Mouse (Mus musculus): ENCODE data around the gene Akr1b3. TPM values are rescaled to one million over a fixed set of nuclear protein-coding genes. Genes with fewer than 3 reads are reported as not detected.
"Not testable (repeated sequence)": the region's sequence is repeated elsewhere in the genome, so short reads cannot be mapped to it uniquely, and the experiment has no call there.

Akr1b3 gene
- total RNA-seq (2021), result 100 to 1,000 TPM; 324 to 405 TPM
- long read RNA-seq, experiment 1, full-length matches to known transcripts, result 219 of 239 reads
- long read RNA-seq, experiment 1, partial matches to known transcripts, result 12 of 239 reads
- long read RNA-seq, experiment 1, other reads (novel, unspliced or antisense), result 8 of 239 reads
- long read RNA-seq, experiment 2, full-length matches to known transcripts, result 75 of 83 reads
- long read RNA-seq, experiment 2, partial matches to known transcripts, result 6 of 83 reads
- long read RNA-seq, experiment 2, other reads (novel, unspliced or antisense), result 2 of 83 reads

- DNase-seq, result peak; percentile 92 to 93
These were observed at the start of gene Akr1b3 for GRCm38 (mm10) chr6:34316854-34317771. Akr1b3 (minus strand) TSS chr6:34317478.

DNA sequence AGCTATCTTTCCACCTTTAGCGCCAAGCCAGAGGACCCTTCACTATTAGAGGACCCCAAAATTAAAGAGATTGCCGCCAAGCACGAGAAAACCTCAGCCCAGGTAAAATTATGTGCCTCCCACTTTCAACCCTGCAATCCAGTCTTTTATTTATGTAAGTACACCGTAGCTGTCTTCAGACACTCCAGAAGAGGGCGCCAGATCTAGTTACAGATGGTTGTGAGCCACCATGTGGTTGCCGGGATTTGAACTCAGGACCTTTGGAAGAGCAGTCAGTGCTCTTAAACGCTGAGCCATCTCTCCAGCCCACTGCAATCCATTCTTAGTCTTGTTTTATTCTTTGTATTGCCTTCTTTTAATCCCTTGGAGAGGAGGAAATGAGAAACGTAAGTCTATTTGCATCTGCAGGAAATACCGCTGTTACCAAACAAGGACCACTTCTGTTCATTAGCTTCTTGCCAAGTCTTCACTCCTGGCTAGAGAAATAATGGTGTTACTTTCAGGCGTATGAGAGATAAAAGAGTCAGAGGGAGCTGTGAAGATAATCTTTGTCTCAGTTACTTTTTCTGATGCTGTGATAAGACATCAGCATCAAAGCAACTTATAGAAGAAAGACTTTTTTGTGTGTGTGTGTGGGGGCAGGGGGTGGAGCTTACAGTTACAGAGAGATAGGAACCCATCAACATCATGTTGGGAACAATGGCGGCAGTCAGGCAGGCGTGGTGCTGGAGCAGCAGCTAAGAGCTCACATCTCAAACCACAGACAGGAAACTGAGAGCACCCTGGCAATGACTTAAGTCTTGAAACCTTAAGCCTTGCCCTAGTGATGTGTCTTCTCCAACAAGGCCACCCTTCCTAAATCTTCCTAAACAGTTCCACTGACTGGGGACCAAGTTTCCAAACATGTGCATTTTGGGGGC lies 47.2 kb upstream of the Akr1b3 start:
- no peak for DNase-seq

DNA sequence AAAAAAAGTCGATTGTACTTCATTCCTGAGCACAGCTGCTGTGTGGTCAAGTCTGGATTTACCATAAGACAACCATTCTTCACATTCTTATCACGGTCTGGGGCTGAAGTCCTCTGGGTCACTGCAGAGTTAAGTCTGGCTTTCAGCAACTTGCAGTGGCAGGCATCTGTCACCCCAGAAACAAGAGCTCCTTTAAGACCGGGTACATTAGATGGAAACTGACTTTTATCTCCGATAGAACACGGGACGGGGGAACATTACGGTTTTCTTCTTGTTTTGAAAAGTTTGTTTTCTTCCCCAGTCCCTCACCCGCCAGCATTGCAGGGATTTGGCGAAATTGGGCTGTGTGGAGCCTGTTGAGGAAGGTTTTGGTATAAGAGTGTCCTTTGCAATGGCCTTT lies 38.6 kb upstream of the Akr1b3 start:
- DNase-seq, result no peak

- no peak for DNase-seq
These were observed 38.1 kb upstream of the Akr1b3 start for GRCm38 (mm10) chr6:34355349-34355747.

- DNase-seq, result no peak
These were observed 37.4 kb upstream of the Akr1b3 start for GRCm38 (mm10) chr6:34354354-34355348.

DNA sequence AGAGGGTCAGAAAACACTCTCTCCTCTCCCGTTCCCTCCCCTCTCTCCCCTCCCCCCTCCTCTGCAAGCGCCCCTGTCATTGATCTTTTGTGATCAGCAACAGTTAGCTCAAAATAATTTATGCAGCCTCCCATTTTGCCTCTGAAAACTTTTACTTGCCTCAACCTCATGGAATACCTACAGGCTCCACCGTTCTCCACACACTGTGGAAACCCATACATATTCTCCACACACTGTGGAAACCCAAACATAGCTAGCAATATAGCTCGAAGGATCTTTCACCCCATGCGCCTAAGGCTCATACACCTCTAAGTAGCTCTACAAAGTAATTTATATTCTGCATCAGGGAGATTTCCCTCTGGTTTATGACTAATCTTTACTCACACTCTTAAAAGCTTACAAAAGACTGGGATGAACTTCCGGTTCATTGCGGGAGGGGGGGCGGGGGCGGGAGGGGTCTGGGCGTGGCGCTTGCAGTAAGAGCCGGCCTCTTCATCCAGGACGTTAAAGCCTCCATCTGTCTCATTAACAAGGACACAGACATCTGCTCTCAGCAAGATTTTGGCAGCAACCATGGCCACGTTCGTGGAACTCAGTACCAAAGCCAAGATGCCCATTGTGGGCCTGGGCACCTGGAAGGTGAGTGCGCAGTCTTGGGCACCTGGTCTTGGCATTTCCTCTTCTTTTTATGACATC lies 36.5 kb upstream of the Akr1b3 start, which contains the start of gene Akr1b8:
Gene Akr1b8 (plus strand): TSS at position 462 of the 696 bp plus-strand sequence.
- peak; percentile 43 to 50 for DNase-seq

- no peak for DNase-seq
These were observed 35.1 kb upstream of the Akr1b3 start for GRCm38 (mm10) chr6:34352401-34352800.

DNA sequence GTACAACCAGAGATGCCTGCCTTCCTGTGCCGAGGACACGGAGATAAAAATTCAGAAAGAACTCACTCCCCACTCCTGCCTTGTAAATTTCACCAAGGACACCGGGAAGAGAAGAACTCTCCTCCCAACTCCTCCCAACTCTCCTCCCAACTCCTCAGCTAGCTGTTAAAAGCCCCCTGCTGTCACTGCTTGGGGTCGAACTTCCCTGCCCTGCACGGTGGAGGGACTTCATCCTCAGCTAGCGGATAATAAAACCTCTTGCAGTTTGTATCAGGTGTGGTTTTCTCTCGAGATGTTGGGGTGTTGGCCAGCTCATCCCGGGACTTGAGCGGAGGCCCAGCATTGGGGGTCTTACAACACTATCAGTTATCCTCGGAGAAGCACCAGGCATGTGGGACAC lies 34.2 kb upstream of the Akr1b3 start:
- not testable (repeated sequence) for DNase-seq

- DNase-seq, result no peak
These were observed 32.9 kb upstream of the Akr1b3 start for GRCm38 (mm10) chr6:34350037-34350699.

GRCm38 (mm10) chr6:34346096-34346898 lies 29.0 kb upstream of the Akr1b3 start:
- peak; percentile 76 to 82 for DNase-seq

DNA sequence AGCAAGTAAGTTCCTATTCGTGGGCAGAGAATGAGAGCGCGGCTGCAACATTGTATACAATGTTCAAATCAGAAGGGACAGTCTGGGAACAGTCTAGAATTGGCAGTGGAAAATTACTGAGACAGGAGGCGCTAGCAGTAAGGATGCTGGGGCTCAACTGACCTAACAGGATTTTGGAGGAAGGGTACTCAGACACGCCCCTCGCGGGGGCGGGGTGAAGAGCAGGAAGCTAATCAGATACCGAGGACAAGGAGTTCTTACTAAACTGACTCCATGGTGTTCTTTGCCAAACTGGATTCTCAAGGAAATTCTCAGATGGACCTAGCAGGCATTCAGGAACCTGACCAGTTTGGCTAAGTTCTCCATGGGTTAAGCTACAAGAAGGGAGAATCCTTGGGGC lies 27.7 kb upstream of the Akr1b3 start:
- DNase-seq, result no peak

DNA sequence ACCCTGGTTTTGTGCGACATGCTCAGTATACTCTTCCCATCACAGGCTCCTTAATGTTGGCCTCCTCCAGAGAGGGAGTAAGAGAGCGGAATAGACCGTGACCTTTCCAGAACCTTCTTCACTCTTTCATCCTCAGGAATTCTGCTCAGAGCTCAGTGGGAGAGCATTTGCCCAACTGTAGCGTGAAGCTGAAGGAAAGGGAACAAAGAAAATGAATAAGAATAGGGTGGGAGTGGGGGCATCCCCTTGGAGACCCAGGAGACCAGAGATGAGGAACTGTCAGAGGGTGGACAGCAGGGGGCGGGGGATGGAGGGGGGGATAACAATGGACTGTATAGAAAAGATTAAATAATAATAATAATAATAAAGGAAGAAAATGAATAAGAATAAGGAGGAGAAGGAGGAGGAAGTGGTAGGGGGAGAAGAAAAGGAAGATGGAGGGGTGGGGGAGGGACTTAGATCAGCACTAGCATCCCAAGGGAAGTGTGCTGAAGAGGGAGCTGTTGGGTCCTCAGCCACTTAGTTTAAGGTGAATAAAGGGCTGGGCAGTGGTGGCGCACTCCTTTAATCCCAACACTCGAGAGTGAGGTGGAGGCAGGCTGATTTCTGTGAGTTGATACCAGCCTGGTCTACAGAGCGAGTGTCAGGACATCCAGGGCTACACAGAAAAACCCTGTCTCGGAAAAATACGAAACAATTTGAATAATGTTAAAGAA lies 27.0 kb upstream of the Akr1b3 start:
- DNase-seq, result no peak

GRCm38 (mm10) chr6:34343426-34343825 lies 26.1 kb upstream of the Akr1b3 start:
- DNase-seq, result peak in 1 of 2 experiments; percentile 46

DNA sequence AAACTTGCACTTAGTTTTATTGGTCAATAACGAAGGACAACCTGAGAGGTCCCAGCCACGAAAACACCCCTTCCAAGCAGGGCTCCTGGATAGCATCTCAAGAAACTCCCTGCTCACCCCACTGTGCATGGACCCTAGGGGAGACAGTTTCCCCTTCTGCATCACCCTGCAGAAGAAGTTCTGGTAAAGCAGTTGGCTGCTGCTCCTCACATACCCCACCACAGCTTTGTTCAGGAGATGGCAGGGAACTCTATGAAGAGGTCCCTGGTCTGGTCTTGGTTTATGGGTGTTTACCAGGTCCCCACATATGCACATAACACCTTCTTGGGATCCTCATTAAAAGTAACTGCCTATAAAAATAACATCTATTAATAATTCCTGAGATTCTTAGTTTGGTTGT lies 25.2 kb upstream of the Akr1b3 start:
- no peak for DNase-seq

DNA sequence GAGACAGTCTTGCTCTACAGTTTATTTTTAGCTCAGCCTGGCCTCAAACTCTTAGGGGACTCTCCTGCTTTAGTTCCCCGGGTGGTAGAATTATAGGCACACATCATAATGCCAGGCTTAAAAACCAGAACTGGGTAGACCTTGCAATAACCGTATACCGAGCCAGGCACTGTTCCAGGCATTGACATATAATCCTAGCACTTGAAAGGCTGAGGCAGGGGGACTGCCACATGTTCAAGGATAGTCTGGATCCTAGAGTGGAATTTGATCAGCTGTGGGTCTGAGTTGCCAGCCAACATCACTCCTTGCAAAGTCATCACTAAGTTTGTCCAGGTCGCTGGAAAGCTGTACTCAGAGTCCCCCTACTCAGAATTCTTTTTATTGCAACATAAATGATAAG lies 24.7 kb upstream of the Akr1b3 start:
- DNase-seq, result no peak

DNA sequence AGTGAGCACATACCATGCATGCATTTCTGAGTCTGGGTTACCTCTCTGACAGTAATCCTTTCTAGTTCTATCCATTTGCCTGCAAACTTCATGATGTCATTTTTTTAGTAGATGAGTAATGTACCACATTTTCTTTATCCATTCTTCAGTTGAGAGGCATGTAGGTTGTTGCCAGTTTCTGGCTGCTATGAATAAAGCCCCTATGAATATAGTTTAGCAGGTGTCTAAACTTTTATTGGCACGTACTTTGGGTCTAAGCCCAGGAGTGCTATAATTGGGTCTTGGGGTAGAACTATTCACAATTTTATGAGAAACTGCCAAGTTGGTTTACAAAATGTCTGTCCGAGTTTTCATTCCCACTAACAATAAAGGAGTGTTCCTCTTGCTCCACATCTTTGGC lies 20.5 kb upstream of the Akr1b3 start:
- DNase-seq, result no peak

GRCm38 (mm10) chr6:34334673-34335072 lies 17.4 kb upstream of the Akr1b3 start:
- no peak for DNase-seq

DNA sequence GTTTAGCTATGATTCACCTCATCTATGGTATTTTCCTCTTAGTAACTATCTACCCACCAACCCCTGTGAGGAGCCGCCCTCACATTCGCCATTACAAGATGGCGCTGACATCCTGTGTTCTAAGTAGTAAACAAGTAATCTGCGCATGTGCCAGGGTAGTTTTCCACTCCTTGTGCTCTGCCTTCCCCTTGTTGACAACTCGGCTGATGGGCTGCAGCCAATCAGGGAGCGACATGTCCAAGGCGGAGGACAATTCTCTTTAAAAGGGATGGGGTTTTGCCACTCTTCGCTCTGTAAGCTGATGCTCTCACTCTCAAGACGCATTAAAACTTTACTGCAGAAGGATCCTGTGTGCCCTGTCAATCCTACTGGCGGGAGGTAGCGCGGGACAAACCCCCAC lies 14.5 kb upstream of the Akr1b3 start:
- DNase-seq, result not testable (repeated sequence)
